Comparison of ENCODE assay signal across 21 mouse cellular contexts in genomic region chr10:85510329-85510728, GRCm38 (mm10).
DNase-seq lines count a peak whose midpoint lies in the region; ATAC-seq and TF ChIP-seq lines count a peak whose summit lies in the region.
"Had no signal": no experiment of that assay in that cellular context is flagged by ENCODE, and none has a peak within 500 bp of the region (broad histone marks: within the 10 kb centered on the region; RNA-seq: fewer than 3 reads in every experiment).

No protein-coding gene starts in this region.

- H3K4me3 ChIP-seq in kidney, postnatal 0 days (replicated peaks; ENCODE audit: low read depth, low read length): no peak overlapping the region
- H3K4me3 ChIP-seq in limb, embryonic 10.5 days: no peak overlapping the region
- H3K4me3 ChIP-seq: embryonic facial prominence, embryonic 15.5 days; forebrain, embryonic 10.5 days; gastrocnemius, adult 2 months; heart, embryonic 13.5 days; limb, embryonic 12.5 days; liver, embryonic 13.5 days; lung, embryonic 15.5 days; neural tube, embryonic 12.5 days had no signal

- no peaks in the 10 kb centered on the region for H3K27me3 ChIP-seq in kidney, postnatal 0 days (ENCODE audit: insufficient read depth, low read length)
- H3K27me3 ChIP-seq in limb, embryonic 10.5 days (ENCODE audit: low read depth, poor library complexity, severe bottlenecking): no peaks in the 10 kb centered on the region
- H3K27me3 ChIP-seq: embryonic facial prominence, embryonic 15.5 days; heart, embryonic 13.5 days; liver, embryonic 13.5 days; lung, embryonic 15.5 days; neural tube, embryonic 12.5 days had no signal

- WGBS in kidney, postnatal 0 days: 4% methylated on average over 3 of the region's 3 CpGs
- WGBS in limb, embryonic 10.5 days: 8% methylated on average over 3 of the region's 3 CpGs

- H3K4me2 ChIP-seq in kidney, postnatal 0 days (ENCODE audit: low read length): no peak overlapping the region
- H3K4me2 ChIP-seq: embryonic facial prominence, embryonic 15.5 days; heart, embryonic 13.5 days; limb, embryonic 12.5 days; liver, embryonic 13.5 days; lung, embryonic 15.5 days; neural tube, embryonic 12.5 days had no signal

- H3K9me3 ChIP-seq in kidney, postnatal 0 days (replicated peaks; ENCODE audit: low read length): no peaks in the 10 kb centered on the region
- H3K9me3 ChIP-seq in limb, embryonic 10.5 days (replicated peaks): no peaks in the 10 kb centered on the region
- H3K9me3 ChIP-seq: embryonic facial prominence, embryonic 15.5 days; forebrain, embryonic 10.5 days; heart, embryonic 13.5 days; limb, embryonic 12.5 days; liver, embryonic 13.5 days; lung, embryonic 15.5 days; neural tube, embryonic 12.5 days had no signal

- ATAC-seq in kidney, postnatal 0 days (replicated peaks; ENCODE audit: low FRiP score, low read depth): peak; percentile 63
- ATAC-seq: intestine, embryonic 16.5 days had no signal

- H3K27ac ChIP-seq in kidney, postnatal 0 days: no peak overlapping the region
- H3K27ac ChIP-seq in limb, embryonic 10.5 days: peak overlapping the region; percentile 61
- H3K27ac ChIP-seq: embryonic facial prominence, embryonic 15.5 days; forebrain, embryonic 10.5 days; gastrocnemius, adult 2 months; heart, embryonic 13.5 days; limb, embryonic 12.5 days; liver, embryonic 13.5 days; lung, embryonic 15.5 days; neural tube, embryonic 12.5 days had no signal

- TF ChIP-seq CTCF in kidney, postnatal 0 days (IDR thresholded peaks at IDR 0.05; ENCODE audit: low read depth): peak; percentile 27; the same call in 1 of the 2 replicates

- H3K4me1 ChIP-seq in kidney, postnatal 0 days (replicated peaks; ENCODE audit: insufficient read depth, low read length): no peaks in the 10 kb centered on the region
- peaks cover 45% of the 10 kb centered on the region for H3K4me1 ChIP-seq in limb, embryonic 10.5 days
- H3K4me1 ChIP-seq: embryonic facial prominence, embryonic 15.5 days; heart, embryonic 13.5 days; liver, embryonic 13.5 days; lung, embryonic 15.5 days had no signal

- H3K9ac ChIP-seq in kidney, postnatal 0 days (ENCODE audit: low read depth, low read length): no peak overlapping the region
- H3K9ac ChIP-seq: embryonic facial prominence, embryonic 15.5 days; heart, embryonic 13.5 days; limb, embryonic 12.5 days; liver, embryonic 13.5 days; lung, embryonic 15.5 days; neural tube, embryonic 12.5 days had no signal

- peak; percentile 69 for DNase-seq in adrenal gland, adult 2 months
- no peak for DNase-seq in adrenal gland, postnatal 4 days (ENCODE audit: low spot score in 2 of 2)
- peak; percentile 86 for DNase-seq in kidney, postnatal 0 days (ENCODE audit: low spot score)
- DNase-seq in kidney, adult 11 months: no peak
- DNase-seq in adrenal gland, postnatal 10 days: peak; percentile 25
- DNase-seq in limb, embryonic 10.5 days (ENCODE audit: low spot score): no peak
- no peak for DNase-seq in layer of hippocampus, postnatal 36 days
- DNase-seq in layer of hippocampus, postnatal 10 days (ENCODE audit: low spot score in 2 of 2): no peak
- DNase-seq: cerebellum, adult 18-20 months; gastrocnemius, adult 2 months; heart, adult 11 months; heart, postnatal 36 days; liver, embryonic 13.5 days; right cerebral cortex, postnatal 14 days had no signal

- no peaks in the 10 kb centered on the region for H3K36me3 ChIP-seq in kidney, postnatal 0 days (ENCODE audit: insufficient read depth, low read length)
- no peaks in the 10 kb centered on the region for H3K36me3 ChIP-seq in limb, embryonic 10.5 days
- H3K36me3 ChIP-seq: embryonic facial prominence, embryonic 15.5 days; forebrain, embryonic 10.5 days; heart, embryonic 13.5 days; limb, embryonic 12.5 days; liver, embryonic 13.5 days; lung, embryonic 15.5 days; neural tube, embryonic 12.5 days had no signal

Comparison
In these comparisons a context has a peak if more than half of its experiments do, and no peak if none do; other contexts are left out.
1. DNase-seq: peak in adrenal gland, adult 2 months (single experiment), kidney, postnatal 0 days (single experiment) and adrenal gland, postnatal 10 days (single experiment); none in adrenal gland, postnatal 4 days (0 of 2), kidney, adult 11 months (single experiment), limb, embryonic 10.5 days (single experiment), layer of hippocampus, postnatal 36 days (0 of 2) and layer of hippocampus, postnatal 10 days (0 of 2).